18 mouse cellular contexts compared by ENCODE assay signal in genomic region chr17:46832981-46833305, GRCm38 (mm10). TPM values are rescaled to one million over a fixed set of nuclear protein-coding genes. Genes with fewer than 3 reads are reported as not detected.
DNase-seq lines count a peak whose midpoint lies in the region; ATAC-seq and TF ChIP-seq lines count a peak whose summit lies in the region.
"Had no signal": no experiment of that assay in that cellular context is flagged by ENCODE, and none has a peak within 500 bp of the region (broad histone marks: within the 10 kb centered on the region; RNA-seq: fewer than 3 reads in every experiment).

No protein-coding gene starts in this region.

- H3K36me3 ChIP-seq in megakaryocyte, embryonic 14.5 days (replicated peaks; ENCODE audit: low read length): peaks cover 14% of the 10 kb centered on the region
- H3K36me3 ChIP-seq in myocyte (ENCODE audit: control insufficient read depth, insufficient read depth): no peaks in the 10 kb centered on the region

- TF ChIP-seq CTCF in gastrocnemius, adult 2 months (IDR thresholded peaks at IDR 0.05): no peak

- peak overlapping the region; percentile 60; the same call in 1 of the 2 replicates for H3K4me3 ChIP-seq in gastrocnemius, adult 2 months
- peak overlapping the region; percentile 35 for H3K4me3 ChIP-seq in megakaryocyte, embryonic 14.5 days (replicated peaks)
- no peak overlapping the region for H3K4me3 ChIP-seq in myocyte
- H3K4me3 ChIP-seq: embryonic facial prominence, embryonic 10.5 days; forebrain, embryonic 13.5 days; heart, embryonic 13.5 days; hindbrain, embryonic 15.5 days had no signal

- no peaks in the 10 kb centered on the region for H3K27me3 ChIP-seq in megakaryocyte, embryonic 14.5 days (replicated peaks)
- H3K27me3 ChIP-seq in myocyte (ENCODE audit: control insufficient read depth, insufficient read depth, insufficient read length): no peaks in the 10 kb centered on the region
- H3K27me3 ChIP-seq: forebrain, embryonic 13.5 days; heart, embryonic 13.5 days; hindbrain, embryonic 15.5 days had no signal

- no peaks in the 10 kb centered on the region for H3K9me3 ChIP-seq in megakaryocyte, embryonic 14.5 days
- H3K9me3 ChIP-seq: embryonic facial prominence, embryonic 10.5 days; forebrain, embryonic 13.5 days; G1E; heart, embryonic 13.5 days; hindbrain, embryonic 15.5 days had no signal

- H3K79me2 ChIP-seq in myocyte (ENCODE audit: control insufficient read depth, insufficient read depth): no peaks in the 10 kb centered on the region

- intact Hi-C loops in gastrocnemius, adult 2 months (cut with DNase I): loop anchor here (2.0 kb wide), 1 partner anchor 22 kb away; no protein-coding TSS in a partner anchor
- intact Hi-C loops in gastrocnemius, postnatal 36 days (cut with DNase I): no loop called here

- ATAC-seq in megakaryocyte, adult 5-6 weeks (ENCODE audit: poor library complexity, severe bottlenecking): no peak
- ATAC-seq: CD4-positive, CD25-positive, alpha-beta regulatory T cell, adult 4 months; forebrain, embryonic 13.5 days; forebrain, postnatal 0 days had no signal

- peak overlapping the region; percentile 87 for H3K27ac ChIP-seq in gastrocnemius, adult 2 months
- H3K27ac ChIP-seq: embryonic facial prominence, embryonic 10.5 days; forebrain, embryonic 13.5 days; heart, embryonic 13.5 days; hindbrain, embryonic 15.5 days had no signal

- TF ChIP-seq POLR2A in myocyte (IDR thresholded peaks at IDR 0.05; ENCODE audit: insufficient read length, low read depth): no peak

- no peak overlapping the region for H3ac ChIP-seq in myocyte (ENCODE audit: control insufficient read depth, insufficient read length)

- H3K4me1 ChIP-seq in megakaryocyte, embryonic 14.5 days: peaks cover 53% of the 10 kb centered on the region
- H3K4me1 ChIP-seq: hindbrain, embryonic 15.5 days had no signal

- DNase-seq in gastrocnemius, adult 2 months: no peak
- no peak for DNase-seq in gastrocnemius, postnatal 36 days
- no peak for DNase-seq in right cerebral cortex, postnatal 4 days
- DNase-seq in layer of hippocampus, adult 8-10 months (ENCODE audit: low spot score in 2 of 2): no peak
- DNase-seq: adrenal gland, adult 8-10 months; B cell, adult 2 months; cerebellum, adult 11-12 months; cerebellum, adult 9-10 months; forebrain, postnatal 0 days had no signal

- peak overlapping the region; percentile 12 for H3K4me2 ChIP-seq in myocyte (ENCODE audit: low read depth)
- H3K4me2 ChIP-seq: forebrain, embryonic 13.5 days; heart, embryonic 13.5 days; hindbrain, embryonic 15.5 days had no signal

TF ChIP-seq in myocyte, 11 proteins besides CTCF, POLR2A, EP300 and RAD21:
- TF ChIP-seq SRF (IDR thresholded peaks at IDR 0.05; ENCODE audit: control insufficient read depth, insufficient read length, low read depth) (no peak), MAX (IDR thresholded peaks at IDR 0.05; ENCODE audit: low read depth) (no peak), CEBPB (IDR thresholded peaks at IDR 0.05; ENCODE audit: insufficient read depth, poor library complexity, severe bottlenecking) (no peak), REST (IDR thresholded peaks at IDR 0.05; ENCODE audit: insufficient read depth, insufficient read length) (no peak), MYOG (IDR thresholded peaks at IDR 0.05; ENCODE audit: control insufficient read depth in 1 of 3, insufficient read depth in 1 of 3, insufficient read length in 2 of 3, low read depth in 2 of 3) (no peak), TCF3 (IDR thresholded peaks at IDR 0.05; ENCODE audit: insufficient read length, low read depth) (no peak), MYOD1 (IDR thresholded peaks at IDR 0.05; ENCODE audit: control insufficient read depth in 1 of 3, insufficient read length in 2 of 3, low read depth in 2 of 3) (no peak), E2F4 (IDR thresholded peaks at IDR 0.05; ENCODE audit: insufficient read depth) (no peak), TCF12 (IDR thresholded peaks at IDR 0.05; ENCODE audit: insufficient read depth, poor library complexity, severe bottlenecking) (no peak), USF1 (IDR thresholded peaks at IDR 0.05; ENCODE audit: low read depth) (no peak), POLR2AphosphoS2 (IDR thresholded peaks at IDR 0.05; ENCODE audit: insufficient read length, low read depth) (no peak)

RNA-seq across cellular contexts. Expression of gene Bicral, which starts 25.3 kb away (rescaled TPM):
- 10 to 100 TPM; 11.9 to 13.4 TPM for total RNA-seq in gastrocnemius, adult 2 months (2021)
- total RNA-seq in gastrocnemius, postnatal 36 days (2021): 10 to 100 TPM in 1 of 2 experiments, 1 to 10 TPM in 1; 8.2 to 12.1 TPM
- polyA plus RNA-seq in megakaryocyte, embryonic 14.5 days (2012; ENCODE audit: insufficient read depth, low replicate concordance): 0.62 and 1.8 TPM in 2 replicates
- total RNA-seq in megakaryocyte, adult 5-6 weeks (2015): 25.2 and 32.4 TPM in 2 replicates
- total RNA-seq in megakaryocyte, adult 5-6 weeks (2017): 20.3 and 21.1 TPM in 2 replicates
- polyA plus RNA-seq in myocyte (2012; fragmentation: generic; extraction: Trizol): 5.1 TPM
- total RNA-seq in layer of hippocampus, adult 8-10 months (2022): 10 to 100 TPM; 51.9 to 67.7 (median 61.2) TPM

RNA-seq across cellular contexts. Expression of gene Rpl7l1, which starts 50.5 kb away (rescaled TPM):
- total RNA-seq in gastrocnemius, adult 2 months (2021): 10 to 100 TPM; 34.9 to 55.9 TPM
- 10 to 100 TPM; 39.3 to 40.7 TPM for total RNA-seq in gastrocnemius, postnatal 36 days (2021)
- polyA plus RNA-seq in megakaryocyte, embryonic 14.5 days (2012; ENCODE audit: insufficient read depth, low replicate concordance): 1.1 and 4.7 TPM in 2 replicates
- 57.4 and 63.0 TPM in 2 replicates for total RNA-seq in megakaryocyte, adult 5-6 weeks (2015)
- total RNA-seq in megakaryocyte, adult 5-6 weeks (2017): 78.5 and 81.4 TPM in 2 replicates
- 74.3 TPM for polyA plus RNA-seq in myocyte (2012; fragmentation: generic; extraction: Trizol)
- total RNA-seq in layer of hippocampus, adult 8-10 months (2022): 10 to 100 TPM; 40.2 to 47.5 (median 45.0) TPM

RNA-seq across cellular contexts. Expression of gene Tbcc, which starts 57.5 kb away (rescaled TPM):
- 1 to 10 TPM; 6.0 to 8.2 TPM for total RNA-seq in gastrocnemius, adult 2 months (2021)
- total RNA-seq in gastrocnemius, postnatal 36 days (2021): 1 to 10 TPM; 7.4 to 8.5 TPM
- 23.7 and 40.2 TPM in 2 replicates for polyA plus RNA-seq in megakaryocyte, embryonic 14.5 days (2012; ENCODE audit: insufficient read depth, low replicate concordance)
- 8.6 and 13.5 TPM in 2 replicates for total RNA-seq in megakaryocyte, adult 5-6 weeks (2015)
- 10.8 and 13.3 TPM in 2 replicates for total RNA-seq in megakaryocyte, adult 5-6 weeks (2017)
- 46.1 TPM for polyA plus RNA-seq in myocyte (2012; fragmentation: generic; extraction: Trizol)
- total RNA-seq in layer of hippocampus, adult 8-10 months (2022): 10 to 100 TPM; 24.8 to 38.5 (median 33.2) TPM
